Mouse (Mus musculus) cerebellum, adult 9-11 months (tissue): ENCODE results near the gene Tmem220.

Experiments used
- DNase-seq: peaks from one replicate; pipeline ENCODE4 v3.0.0; 2022

The Tmem220 gene

GRCm38 (mm10) chr11:67024867-67025477 is at the start of gene Tmem220:
TSS of gene Tmem220 (plus strand) at chr11:67025154.
- peak; percentile 91 for DNase-seq

GRCm38 (mm10) chr11:66975606-66976330 is 49.2 kb upstream of the Tmem220 start:
- DNase-seq: no peak

GRCm38 (mm10) chr11:66981336-66982115 is 43.4 kb upstream of the Tmem220 start:
- DNase-seq: no peak

GRCm38 (mm10) chr11:66982794-66983193 is 42.2 kb upstream of the Tmem220 start:
- DNase-seq: no peak

- DNase-seq: no peak
Measured at GRCm38 (mm10) chr11:66983422-66984164, 41.4 kb upstream of the Tmem220 start.

GRCm38 (mm10) chr11:66984165-66985135 is 40.5 kb upstream of the Tmem220 start:
- peak; percentile 66 for DNase-seq

- DNase-seq: no peak
Measured at GRCm38 (mm10) chr11:66985136-66985702, 39.7 kb upstream of the Tmem220 start.

GRCm38 (mm10) chr11:66992150-66992549 is 32.8 kb upstream of the Tmem220 start:
- no peak for DNase-seq

GRCm38 (mm10) chr11:66993674-66994073 is 31.3 kb upstream of the Tmem220 start:
- no peak for DNase-seq

- DNase-seq: peak; percentile 59
Measured at GRCm38 (mm10) chr11:66996446-66996845, 28.5 kb upstream of the Tmem220 start.

- DNase-seq: peak; percentile 65
Measured at GRCm38 (mm10) chr11:66998467-66999403, 26.2 kb upstream of the Tmem220 start.

GRCm38 (mm10) chr11:67000671-67001070 is 24.3 kb upstream of the Tmem220 start:
- DNase-seq: no peak

- DNase-seq: no peak
Measured at GRCm38 (mm10) chr11:67001717-67002116, 23.2 kb upstream of the Tmem220 start.

GRCm38 (mm10) chr11:67002911-67003310 is 22.0 kb upstream of the Tmem220 start:
- DNase-seq: no peak

GRCm38 (mm10) chr11:67007961-67008360 is 17.0 kb upstream of the Tmem220 start:
- no peak for DNase-seq

GRCm38 (mm10) chr11:67008528-67008927 is 16.4 kb upstream of the Tmem220 start:
- DNase-seq: no peak

- DNase-seq: no peak
Measured at GRCm38 (mm10) chr11:67010430-67010829, 14.5 kb upstream of the Tmem220 start.

- no peak for DNase-seq
Measured at GRCm38 (mm10) chr11:67011635-67012034, 13.3 kb upstream of the Tmem220 start.

- DNase-seq: no peak
Measured at GRCm38 (mm10) chr11:67017801-67018591, 7.0 kb upstream of the Tmem220 start.
